Comparison of ENCODE assay signal across 26 mouse cellular contexts in genomic region chr10:117812501-117812900, GRCm38 (mm10).
"Had no signal": no experiment of that assay in that cellular context is flagged by ENCODE, and none has a peak within 500 bp of the region (broad histone marks: within the 10 kb centered on the region; RNA-seq: fewer than 3 reads in every experiment).

No protein-coding gene starts in this region.

- H3K9ac ChIP-seq: heart, embryonic 13.5 days; hindbrain, embryonic 12.5 days; hindbrain, embryonic 14.5 days; intestine, embryonic 15.5 days; limb, embryonic 12.5 days had no signal

- DNase-seq: gastrocnemius, adult 2 months; gastrocnemius, postnatal 10 days; gastrocnemius, postnatal 25 days; heart, postnatal 10 days; heart, postnatal 4 days; kidney, adult 18-20 months; kidney, adult 8-10 months; kidney, postnatal 10 days; kidney, postnatal 25 days; kidney, postnatal 4 days; liver had no signal

- H3K4me2 ChIP-seq: heart, embryonic 11.5 days; heart, embryonic 13.5 days; hindbrain, embryonic 12.5 days; hindbrain, embryonic 14.5 days; intestine, embryonic 15.5 days; limb, embryonic 12.5 days; liver, embryonic 11.5 days had no signal

- H3K4me1 ChIP-seq: heart, embryonic 13.5 days; hindbrain, embryonic 10.5 days; intestine, embryonic 15.5 days had no signal

- H3K27me3 ChIP-seq: heart, embryonic 13.5 days; hindbrain, embryonic 12.5 days; intestine, embryonic 15.5 days; limb, embryonic 12.5 days had no signal

- H3K4me3 ChIP-seq: gastrocnemius, adult 2 months; heart, adult 2 months; heart, embryonic 13.5 days; hindbrain, embryonic 10.5 days; hindbrain, embryonic 12.5 days; intestine, embryonic 15.5 days; layer of hippocampus, adult 2 months; left cerebral cortex, adult 2 months; limb, embryonic 10.5 days; limb, embryonic 12.5 days had no signal

- H3K27ac ChIP-seq: gastrocnemius, adult 2 months; heart, adult 2 months; heart, embryonic 13.5 days; hindbrain, embryonic 10.5 days; hindbrain, embryonic 12.5 days; hindbrain, embryonic 14.5 days; intestine, embryonic 15.5 days; layer of hippocampus, adult 2 months; left cerebral cortex, adult 2 months; limb, embryonic 10.5 days had no signal

- H3K9me3 ChIP-seq: heart, embryonic 13.5 days; hindbrain, embryonic 10.5 days; hindbrain, embryonic 12.5 days; intestine, embryonic 15.5 days; limb, embryonic 10.5 days; limb, embryonic 12.5 days had no signal

- ATAC-seq: hindbrain, embryonic 16.5 days; inflammation-experienced regulatory T-cells, adult 6 months; intestine, embryonic 15.5 days; intestine, postnatal 0 days had no signal
